Mouse (Mus musculus) liver, embryonic 12.5 days (tissue): ENCODE results near the gene S1pr3. TPM values are rescaled to one million over a fixed set of nuclear protein-coding genes. Genes with fewer than 3 reads are reported as not detected.

ENCODE experiments used
- ATAC-seq: fragments of 200-750 bp; cut with Nextera tagmentation; 2 replicates; pipeline ENCODE4 v1.8.0; 2017; ENCODE audit warnings: moderate number of reproducible peaks, mild to moderate bottlenecking, moderate library complexity
- H3K27ac ChIP-seq: fragments of 300-500 bp; sonication (generic); 2 replicates; pipeline ENCODE4 v1.5.1; 2016; ENCODE audit warnings: mild to moderate bottlenecking
- H3K27me3 ChIP-seq: fragments of 300-500 bp; sonication (generic); replicated peaks from 2 replicates; pipeline ENCODE4 v1.6.1; 2016; ENCODE audit warnings: mild to moderate bottlenecking, moderate library complexity
- H3K36me3 ChIP-seq: fragments of 300-500 bp; sonication (generic); 2 replicates; pipeline ENCODE4 v1.6.1; 2016; ENCODE audit warnings: mild to moderate bottlenecking, moderate library complexity
- H3K4me1 ChIP-seq: fragments of 300-500 bp; sonication (generic); 2 replicates; pipeline ENCODE4 v1.6.1; 2016
- H3K4me2 ChIP-seq: fragments of 300-500 bp; sonication (generic); 2 replicates; pipeline ENCODE4 v1.6.1; 2016; ENCODE audit warnings: mild to moderate bottlenecking, moderate library complexity
- H3K4me3 ChIP-seq: fragments of 300-500 bp; sonication (generic); 2 replicates; pipeline ENCODE4 v1.5.1; 2016; ENCODE audit warnings: mild to moderate bottlenecking, moderate library complexity
- H3K9ac ChIP-seq: fragments of 300-500 bp; sonication (generic); 2 replicates; pipeline ENCODE4 v1.6.1; 2016; ENCODE audit warnings: mild to moderate bottlenecking, moderate library complexity
- H3K9me3 ChIP-seq: fragments of 300-500 bp; sonication (generic); replicated peaks from 2 replicates; pipeline ENCODE4 v1.6.1; 2016; ENCODE audit warnings: mild to moderate bottlenecking, moderate library complexity
- WGBS: fragments of 180-500 bp; shearing (Covaris S2); methylation state at CpG from one replicate; pipeline ENCODE4 v1.1.7; 2016; ENCODE audit not compliant: insufficient replicate concordance; 5-methylcytosine and 5-hydroxymethylcytosine counted together
- polyA plus RNA-seq: library from polyadenylated mRNA; unstranded; fragments of >200 nt; fragmentation: Nextera tagmentation; extraction: Ambion mirVana; gene quantifications from 2 replicates; pipeline ENCODE4 v1.2.1, GENCODE M21; 2016

The S1pr3 gene
- 4.8 and 5.5 TPM in 2 replicates for polyA plus RNA-seq

GRCm38 (mm10) chr13:51408519-51409001 is at the start of gene S1pr3:
Gene S1pr3 (plus strand): TSS chr13:51408639.
- Histone ChIP-seq H3K36me3 (no peaks in the 10 kb centered on the region), H3K4me3 (peak within 1 kb of the TSS; percentile 44), H3K27ac (no peak within 1 kb of the TSS), H3K9me3 (no peaks in the 10 kb centered on the region), H3K4me1 (0 out of 2 replicates have a peak, but pooled peaks cover 3% of the 10 kb centered on the region), H3K4me2 (peak within 1 kb of the TSS; percentile 60), H3K9ac (peak within 1 kb of the TSS; percentile 41; the same call in 1 of the 2 replicates), H3K27me3 (peaks cover 58% of the 10 kb centered on the region)
- ATAC-seq: peak; percentile 49; the same call in 1 of the 2 replicates
- under 1% methylated on average over 33 of the region's 33 CpGs for WGBS

- WGBS: 37% methylated on average over 8 of the region's 8 CpGs
- H3K9ac ChIP-seq: no peak overlapping the region
- no peak overlapping the region for H3K27ac ChIP-seq
- H3K4me2 ChIP-seq: no peak overlapping the region
- ATAC-seq: no peak
- H3K36me3 ChIP-seq: no peaks in the 10 kb centered on the region
- H3K4me3 ChIP-seq: no peak overlapping the region
- no peaks in the 10 kb centered on the region for H3K4me1 ChIP-seq
- no peaks in the 10 kb centered on the region for H3K27me3 ChIP-seq
- no peaks in the 10 kb centered on the region for H3K9me3 ChIP-seq
Observed at GRCm38 (mm10) chr13:51360441-51360962, 47.9 kb upstream of the S1pr3 start.

- H3K36me3 ChIP-seq: no peaks in the 10 kb centered on the region
- H3K27ac ChIP-seq: no peak overlapping the region
- H3K4me3 ChIP-seq: no peak overlapping the region
- H3K9me3 ChIP-seq: no peaks in the 10 kb centered on the region
- H3K27me3 ChIP-seq: no peaks in the 10 kb centered on the region
- H3K4me2 ChIP-seq: no peak overlapping the region
- H3K9ac ChIP-seq: no peak overlapping the region
- no peaks in the 10 kb centered on the region for H3K4me1 ChIP-seq
- 64% methylated on average over 7 of the region's 7 CpGs for WGBS
- ATAC-seq: no peak
Observed at GRCm38 (mm10) chr13:51363390-51363789, 45.0 kb upstream of the S1pr3 start.

GRCm38 (mm10) chr13:51363985-51364384 is 44.5 kb upstream of the S1pr3 start:
- no peak for ATAC-seq

GRCm38 (mm10) chr13:51365191-51365590 is 43.2 kb upstream of the S1pr3 start:
- H3K27me3 ChIP-seq: no peaks in the 10 kb centered on the region
- H3K9ac ChIP-seq: no peak overlapping the region
- 58% methylated on average over 6 of the region's 6 CpGs for WGBS
- ATAC-seq: no peak
- H3K4me1 ChIP-seq: no peaks in the 10 kb centered on the region
- H3K9me3 ChIP-seq: no peaks in the 10 kb centered on the region
- H3K27ac ChIP-seq: no peak overlapping the region
- H3K4me2 ChIP-seq: no peak overlapping the region
- H3K36me3 ChIP-seq: no peaks in the 10 kb centered on the region
- H3K4me3 ChIP-seq: no peak overlapping the region

More at GRCm38 (mm10) chr13:51363985-51364384, 44.5 kb upstream of the S1pr3 start:
- no peak overlapping the region for H3K4me3 ChIP-seq
- no peaks in the 10 kb centered on the region for H3K27me3 ChIP-seq
- no peak overlapping the region for H3K4me2 ChIP-seq
- no peak overlapping the region for H3K9ac ChIP-seq
- WGBS: 54% methylated on average over 5 of the region's 5 CpGs
- no peaks in the 10 kb centered on the region for H3K9me3 ChIP-seq
- no peaks in the 10 kb centered on the region for H3K4me1 ChIP-seq
- no peak overlapping the region for H3K27ac ChIP-seq
- no peaks in the 10 kb centered on the region for H3K36me3 ChIP-seq

GRCm38 (mm10) chr13:51368346-51368745 is 40.1 kb upstream of the S1pr3 start:
- no peak overlapping the region for H3K4me2 ChIP-seq
- 61% methylated on average over 2 of the region's 2 CpGs for WGBS
- H3K4me3 ChIP-seq: no peak overlapping the region
- H3K9ac ChIP-seq: no peak overlapping the region
- no peak overlapping the region for H3K27ac ChIP-seq
- no peaks in the 10 kb centered on the region for H3K36me3 ChIP-seq
- no peak for ATAC-seq
- H3K4me1 ChIP-seq: no peaks in the 10 kb centered on the region
- no peaks in the 10 kb centered on the region for H3K27me3 ChIP-seq
- no peaks in the 10 kb centered on the region for H3K9me3 ChIP-seq

- H3K27ac ChIP-seq: no peak overlapping the region
- ATAC-seq: no peak
- H3K36me3 ChIP-seq: no peaks in the 10 kb centered on the region
- no peak overlapping the region for H3K4me3 ChIP-seq
- no peaks in the 10 kb centered on the region for H3K4me1 ChIP-seq
- WGBS: 58% methylated on average over 3 of the region's 3 CpGs
- H3K9ac ChIP-seq: no peak overlapping the region
- no peaks in the 10 kb centered on the region for H3K27me3 ChIP-seq
- H3K4me2 ChIP-seq: no peak overlapping the region
- H3K9me3 ChIP-seq: no peaks in the 10 kb centered on the region
Observed at GRCm38 (mm10) chr13:51369354-51369753, 39.1 kb upstream of the S1pr3 start.

- Histone ChIP-seq H3K36me3 (no peaks in the 10 kb centered on the region), H3K27me3 (no peaks in the 10 kb centered on the region), H3K9ac (no peak overlapping the region), H3K4me3 (no peak overlapping the region), H3K27ac (no peak overlapping the region), H3K4me2 (no peak overlapping the region), H3K4me1 (0 out of 2 replicates have a peak, but pooled peaks cover under 1% of the 10 kb centered on the region), H3K9me3 (no peaks in the 10 kb centered on the region)
- ATAC-seq: no peak
Observed at GRCm38 (mm10) chr13:51373086-51373485, 35.4 kb upstream of the S1pr3 start.

GRCm38 (mm10) chr13:51374026-51374807 is 34.2 kb upstream of the S1pr3 start:
- Histone ChIP-seq H3K4me1 (peaks cover 8% of the 10 kb centered on the region; the same call in 1 of the 2 replicates), H3K4me2 (no peak overlapping the region), H3K36me3 (no peaks in the 10 kb centered on the region), H3K9ac (no peak overlapping the region), H3K27ac (no peak overlapping the region), H3K4me3 (no peak overlapping the region), H3K9me3 (no peaks in the 10 kb centered on the region), H3K27me3 (no peaks in the 10 kb centered on the region)
- 72% methylated on average over 21 of the region's 21 CpGs for WGBS
- ATAC-seq: no peak

- H3K4me2 ChIP-seq: peak overlapping the region; percentile 37
- H3K36me3 ChIP-seq: no peaks in the 10 kb centered on the region
- ATAC-seq: no peak
- 12% methylated on average over 4 of the region's 4 CpGs for WGBS
- H3K4me3 ChIP-seq: no peak overlapping the region
- H3K27ac ChIP-seq: no peak overlapping the region
- no peak overlapping the region for H3K9ac ChIP-seq
- H3K9me3 ChIP-seq: no peaks in the 10 kb centered on the region
- H3K27me3 ChIP-seq: no peaks in the 10 kb centered on the region
- H3K4me1 ChIP-seq: peaks cover 8% of the 10 kb centered on the region; the same call in 1 of the 2 replicates
Observed at GRCm38 (mm10) chr13:51378126-51378525, 30.3 kb upstream of the S1pr3 start.

- Histone ChIP-seq H3K36me3 (no peaks in the 10 kb centered on the region), H3K4me3 (no peak overlapping the region), H3K4me2 (no peak overlapping the region), H3K9me3 (no peaks in the 10 kb centered on the region), H3K27ac (no peak overlapping the region), H3K27me3 (no peaks in the 10 kb centered on the region), H3K9ac (no peak overlapping the region), H3K4me1 (peaks cover 8% of the 10 kb centered on the region; the same call in 1 of the 2 replicates)
- WGBS: 36% methylated on average over 6 of the region's 6 CpGs
- ATAC-seq: no peak
Observed at GRCm38 (mm10) chr13:51379596-51379995, 28.8 kb upstream of the S1pr3 start.

GRCm38 (mm10) chr13:51381498-51381897 is 26.9 kb upstream of the S1pr3 start:
- Histone ChIP-seq H3K36me3 (no peaks in the 10 kb centered on the region), H3K4me3 (no peak overlapping the region), H3K27ac (no peak overlapping the region), H3K27me3 (no peaks in the 10 kb centered on the region), H3K4me2 (no peak overlapping the region), H3K9ac (no peak overlapping the region), H3K4me1 (peaks cover 8% of the 10 kb centered on the region; the same call in 1 of the 2 replicates), H3K9me3 (no peaks in the 10 kb centered on the region)
- ATAC-seq: no peak
- WGBS: 73% methylated on average over 6 of the region's 6 CpGs
